Mouse (Mus musculus) spleen, embryonic (tissue): ENCODE measurements around the gene Tmem51.
"Not testable (repeated sequence)": the region's sequence is repeated elsewhere in the genome, so short reads cannot be mapped to it uniquely, and the experiment has no call there.

Experiments used
- CTCF ChIA-PET: fragments of 350-600 bp; sonication (Branson Sonifier 250); formaldehyde crosslinking; loops from one replicate; lab custom pipeline; 2022; lab: Charles Lee

Gene Tmem51

DNA sequence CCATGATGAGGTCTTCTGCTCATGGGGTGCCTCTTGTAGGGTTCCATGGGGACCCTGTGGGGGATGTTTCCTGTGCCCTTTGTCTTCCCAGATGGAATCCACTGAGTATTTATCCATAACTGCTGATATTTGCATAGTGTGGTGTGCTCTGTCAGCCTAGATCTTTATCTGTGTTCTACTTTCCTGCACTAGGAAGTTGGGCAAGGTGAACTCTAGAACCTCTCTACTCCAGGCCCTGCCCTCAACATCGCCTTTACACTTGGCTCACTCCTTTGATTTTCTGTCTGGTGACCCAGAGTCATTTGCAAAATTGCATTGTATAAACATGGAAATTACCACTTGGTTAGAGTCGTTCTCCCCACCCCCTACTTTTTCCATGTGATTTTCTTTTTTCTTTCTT lies 59.6 kb downstream of the Tmem51 start:
- CTCF ChIA-PET: no interaction called here

DNA sequence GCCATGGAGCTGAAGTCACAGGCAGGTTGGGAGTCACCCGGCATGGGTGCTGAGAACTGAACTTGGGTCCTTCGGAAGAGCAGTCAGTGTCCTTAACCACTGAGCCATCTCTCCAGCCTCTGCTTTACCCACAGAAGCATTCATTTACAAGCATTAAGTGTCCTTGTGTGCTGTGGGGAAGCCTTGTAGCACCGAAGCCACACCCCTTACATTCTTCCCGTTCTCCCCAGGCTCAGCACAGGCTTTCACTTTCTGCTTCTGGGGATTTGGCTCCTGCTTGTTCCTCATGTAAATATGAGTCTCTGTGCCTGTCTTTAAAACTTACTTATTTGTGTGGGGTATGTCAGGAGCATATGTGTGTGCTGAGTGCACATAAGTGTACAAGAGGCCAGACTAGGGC lies 60.9 kb downstream of the Tmem51 start:
- CTCF ChIA-PET: no interaction called here

DNA sequence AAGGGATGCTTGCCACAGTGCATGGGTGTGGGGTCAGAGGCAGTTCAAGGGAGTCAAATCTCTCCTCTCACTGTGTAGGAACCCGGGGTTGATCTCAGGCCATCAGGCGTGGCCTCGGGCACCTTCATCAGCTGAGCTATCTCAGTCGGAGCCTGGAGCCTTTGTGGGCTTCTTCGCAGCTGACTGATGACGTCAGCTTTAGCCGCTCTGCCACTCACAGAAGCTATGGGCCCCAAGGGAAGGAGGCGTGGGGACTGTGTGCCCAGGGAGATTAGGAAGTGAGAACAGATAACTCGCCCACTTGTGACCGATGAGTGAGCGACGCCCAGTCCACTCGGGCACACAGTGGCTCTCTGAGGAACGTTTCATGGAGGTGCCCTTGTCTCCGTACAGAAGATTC lies 66.4 kb downstream of the Tmem51 start:
- CTCF ChIA-PET: interaction anchor here (0.6 kb wide), 1 partner anchor 1231 kb away, joined by 5 read pairs; no protein-coding TSS in a partner anchor

DNA sequence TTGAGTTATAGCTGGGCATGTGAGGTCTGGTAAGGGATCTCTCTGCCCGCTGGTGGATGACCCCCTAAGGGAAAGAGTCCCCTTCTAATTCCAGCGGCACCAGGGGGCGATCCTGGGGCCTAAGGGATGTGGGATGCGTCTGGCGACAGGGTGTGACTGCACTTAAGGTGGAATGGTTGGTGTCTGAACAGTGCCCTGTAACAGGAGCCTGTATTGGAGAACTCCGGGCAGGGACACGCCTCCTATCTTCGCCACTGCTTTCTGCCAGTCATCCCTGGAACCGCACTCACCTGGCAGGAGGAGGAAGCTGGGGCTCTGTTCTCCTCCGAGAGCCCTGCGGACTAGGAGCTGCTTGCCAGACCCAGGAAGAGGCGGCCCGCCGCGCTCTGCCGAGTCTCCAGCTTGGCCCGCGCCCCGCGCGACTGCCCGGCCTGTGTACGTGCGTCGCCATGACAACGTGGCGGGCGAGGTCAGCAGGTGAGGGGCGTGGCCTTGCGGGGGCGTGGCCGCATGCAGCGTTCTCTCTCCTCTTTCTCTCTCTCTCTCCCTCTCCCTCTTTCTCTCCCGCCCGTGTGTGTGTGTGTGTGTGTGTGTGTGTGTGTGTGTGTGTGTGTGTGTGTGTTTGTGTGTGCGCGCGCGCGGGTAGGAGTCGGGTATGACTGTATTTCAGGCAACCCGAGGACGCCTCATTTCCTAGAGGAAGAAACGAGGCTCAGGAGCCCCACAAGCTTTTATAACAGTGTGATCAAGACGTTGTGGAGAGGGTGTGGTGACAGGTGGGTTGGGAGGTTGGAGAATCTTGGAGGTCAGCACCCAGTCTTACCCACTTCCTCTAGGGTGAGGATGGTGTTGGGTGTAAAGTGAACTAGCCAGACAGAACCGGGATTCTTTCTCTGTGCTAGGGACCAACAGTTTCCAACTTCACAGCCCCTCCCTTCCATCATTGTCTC lies 69.2 kb downstream of the Tmem51 start, which contains the start of gene Fhad1:
TSS of gene Fhad1 (minus strand) at position 424 of the 950 bp plus-strand sequence.
- CTCF ChIA-PET: interaction anchor here (1.0 kb wide), 1 partner anchor 10 kb away, joined by 4 read pairs; no protein-coding TSS in a partner anchor

DNA sequence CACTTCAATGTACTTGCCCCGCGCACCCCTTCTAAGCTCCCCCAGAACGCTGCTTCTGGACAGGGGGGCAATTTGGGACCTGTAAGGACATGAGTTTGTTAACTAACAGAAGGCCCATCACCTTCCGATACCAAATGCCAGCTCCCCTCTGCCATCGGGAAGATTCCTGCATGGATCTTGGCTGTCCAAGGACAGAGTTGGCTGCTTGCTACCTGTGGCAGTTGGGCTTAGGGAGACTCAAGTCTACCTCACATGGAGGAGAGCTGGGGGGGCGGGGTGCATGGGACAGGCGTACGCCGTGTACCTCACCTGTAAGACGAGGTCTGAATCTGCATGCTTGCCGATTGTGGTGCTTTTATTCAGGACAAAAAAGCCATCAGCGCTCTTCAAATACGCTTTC lies 72.9 kb downstream of the Tmem51 start:
- CTCF ChIA-PET: interaction anchor here (0.7 kb wide), 1 partner anchor 10 kb away, joined by 3 read pairs; no protein-coding TSS in a partner anchor

DNA sequence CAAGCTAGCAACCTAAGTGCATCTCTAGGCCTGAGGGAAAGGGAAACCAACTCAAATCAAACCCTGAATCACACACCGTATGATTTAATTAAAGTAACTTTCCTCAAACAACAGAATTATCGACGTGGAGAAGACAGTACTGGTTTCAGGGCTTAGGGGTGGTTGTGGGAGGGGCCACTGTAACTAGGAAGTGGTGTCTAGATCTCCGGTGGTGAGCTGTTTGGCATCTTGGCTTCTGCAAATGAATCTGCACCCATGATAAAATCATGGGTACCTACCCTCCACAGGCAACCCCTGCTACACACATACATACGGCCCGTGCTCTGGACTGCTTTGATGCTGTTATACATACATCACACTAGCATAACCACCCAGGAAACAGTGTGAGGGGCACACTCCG lies 73.7 kb downstream of the Tmem51 start:
- CTCF ChIA-PET: interaction anchor here (0.7 kb wide), 1 partner anchor 11 kb away, joined by 3 read pairs; no protein-coding TSS in a partner anchor

DNA sequence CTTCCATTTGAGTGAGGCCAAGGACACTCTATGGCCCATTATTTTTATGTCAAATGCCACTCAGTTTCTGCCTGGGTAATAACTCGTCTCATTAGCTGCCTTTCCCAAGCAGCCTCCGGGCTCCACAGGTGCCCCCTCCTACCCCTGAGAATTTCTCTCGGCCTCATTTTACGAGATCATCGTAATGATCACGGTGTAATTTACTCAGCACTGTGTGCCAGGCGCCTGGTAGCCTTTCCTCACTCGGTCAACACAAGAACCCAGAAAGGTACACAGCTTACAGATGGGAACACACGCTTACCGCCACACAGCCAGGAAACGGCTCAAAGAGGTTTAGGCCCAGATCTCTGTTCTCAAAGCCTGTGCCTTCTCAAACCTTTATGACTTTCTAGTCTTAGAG lies 75.9 kb downstream of the Tmem51 start:
- CTCF ChIA-PET: no interaction called here

DNA sequence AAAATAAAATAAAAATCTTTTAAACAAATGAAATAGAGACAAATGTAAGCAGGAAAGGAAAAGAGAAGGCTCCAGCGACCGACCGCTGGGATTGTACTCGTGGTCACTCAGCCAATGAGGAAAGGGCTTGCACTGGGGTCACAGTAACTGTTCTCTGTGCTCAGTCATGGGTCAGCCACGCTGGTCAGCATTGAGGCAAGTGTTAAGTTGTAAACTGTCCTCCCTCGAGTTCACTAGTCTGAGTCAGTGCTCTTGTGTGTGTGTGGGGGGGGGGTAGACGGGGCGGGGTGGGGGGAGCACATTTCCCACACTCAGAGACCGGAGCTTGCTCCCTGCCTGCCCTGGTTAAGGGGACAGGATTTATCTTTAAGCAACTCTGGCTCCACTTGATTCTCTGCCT lies 83.5 kb downstream of the Tmem51 start:
- CTCF ChIA-PET: no interaction called here

DNA sequence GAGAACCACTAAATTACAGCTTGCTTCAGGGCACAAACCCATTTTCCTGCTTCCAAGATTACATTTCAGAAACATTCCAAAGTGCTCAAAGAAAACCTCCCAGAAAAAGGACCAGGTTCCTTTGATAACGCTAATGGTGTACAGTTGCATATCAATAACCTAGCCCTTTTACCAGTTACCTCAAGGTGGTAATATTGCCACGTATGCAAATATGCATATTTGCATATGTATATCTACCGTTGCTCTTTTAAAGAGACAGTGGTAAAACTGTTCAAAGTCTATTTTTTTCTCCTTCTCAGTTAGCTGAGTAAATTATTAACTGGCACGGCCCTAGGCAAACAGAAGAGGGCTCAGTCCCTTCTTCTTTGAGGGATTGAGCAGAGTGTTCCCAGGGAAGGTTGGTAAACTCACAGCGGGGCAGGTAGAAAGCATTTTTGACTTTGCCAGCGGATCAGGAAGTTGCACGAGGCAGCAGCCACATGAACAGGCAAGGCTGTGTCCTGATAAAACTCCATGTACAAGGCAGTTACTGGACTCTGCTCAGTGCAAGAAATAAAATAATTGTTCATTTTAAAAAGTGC lies 84.5 kb downstream of the Tmem51 start:
- CTCF ChIA-PET: no interaction called here

DNA sequence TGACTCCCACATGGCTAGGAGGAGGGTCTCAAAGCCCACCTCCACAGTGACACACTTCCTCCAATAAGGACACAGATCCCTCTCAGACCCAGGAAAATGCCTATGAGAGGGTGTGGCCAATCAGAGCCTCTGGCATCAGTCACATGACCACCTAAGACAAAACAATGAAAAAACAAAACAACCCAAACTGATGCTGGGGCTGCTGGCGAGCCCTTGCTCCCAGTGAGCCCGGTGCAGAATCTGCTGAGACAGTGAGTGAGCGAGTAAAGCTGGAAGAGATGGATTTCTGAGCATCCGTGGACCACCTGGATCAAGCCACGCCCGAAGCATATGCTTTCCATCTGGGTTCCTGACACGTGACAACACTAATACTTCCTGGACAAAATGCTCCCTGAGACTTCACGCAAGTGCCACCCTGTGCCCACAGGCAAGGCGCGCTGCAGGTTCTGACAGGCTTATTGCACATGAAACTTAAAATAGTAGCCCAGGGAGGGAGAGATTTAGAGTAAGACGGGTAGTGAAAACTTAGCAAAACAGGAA lies 85.8 kb downstream of the Tmem51 start:
- CTCF ChIA-PET: no interaction called here

DNA sequence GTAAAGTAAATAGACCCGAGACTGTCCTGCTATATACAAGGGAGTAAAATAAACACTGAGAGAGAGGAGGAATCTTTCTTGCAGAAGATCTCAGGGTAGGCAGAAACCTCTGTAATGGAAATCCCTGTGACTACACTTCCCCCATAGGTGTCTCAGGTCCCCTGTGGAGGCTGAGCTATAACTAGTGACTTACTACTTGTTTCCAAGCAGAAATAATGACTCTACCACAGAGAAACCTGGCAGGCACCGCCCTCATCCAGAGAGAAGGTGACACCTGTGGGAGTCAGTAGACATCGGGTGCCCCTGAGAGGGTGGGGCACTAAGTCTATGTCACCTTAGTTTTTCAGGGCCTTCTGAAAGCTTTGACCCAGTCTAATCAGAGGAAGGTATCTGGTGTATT lies 87.2 kb downstream of the Tmem51 start:
- CTCF ChIA-PET: no interaction called here

DNA sequence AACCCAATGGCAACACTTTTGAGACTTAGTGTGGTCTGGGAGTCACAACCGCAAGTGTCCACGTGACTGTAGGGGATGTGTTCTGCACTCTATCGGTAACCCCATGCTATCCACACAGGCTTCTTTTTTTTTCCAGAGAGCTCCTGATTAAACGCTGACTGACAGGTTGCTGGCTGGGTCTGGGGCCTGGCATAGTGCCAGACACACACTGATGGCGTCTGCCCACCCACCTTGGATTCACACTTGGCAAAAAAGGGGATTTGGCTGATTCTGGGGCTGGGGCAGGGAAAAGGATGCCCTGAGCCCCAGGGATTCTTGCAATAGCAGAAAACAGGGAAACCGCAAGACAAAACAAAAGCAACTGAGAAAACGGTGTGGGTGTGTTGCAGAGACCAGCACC lies 88.0 kb downstream of the Tmem51 start:
- CTCF ChIA-PET: no interaction called here

DNA sequence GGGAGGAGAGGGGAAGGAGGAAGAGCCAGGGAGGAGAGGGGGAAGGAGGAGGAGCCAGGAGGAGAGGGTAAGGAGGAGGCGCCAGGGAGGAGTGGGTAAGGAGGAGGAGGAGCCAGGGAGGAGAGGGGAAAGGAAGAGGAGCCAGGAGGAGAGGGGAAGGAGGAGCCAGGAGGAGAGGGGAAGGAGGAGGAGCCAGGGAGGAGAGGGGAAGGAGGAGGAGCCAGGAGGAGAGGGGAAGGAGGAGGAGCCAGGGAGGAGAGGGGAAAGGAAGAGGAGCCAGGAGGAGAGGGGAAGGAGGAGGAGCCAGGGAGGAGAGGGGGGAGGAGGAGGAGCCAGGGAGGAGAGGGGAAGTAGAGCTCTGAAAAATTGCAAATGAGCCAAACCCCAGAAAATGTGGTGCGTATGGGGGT lies 90.0 kb downstream of the Tmem51 start:
- CTCF ChIA-PET: not testable (repeated sequence)

DNA sequence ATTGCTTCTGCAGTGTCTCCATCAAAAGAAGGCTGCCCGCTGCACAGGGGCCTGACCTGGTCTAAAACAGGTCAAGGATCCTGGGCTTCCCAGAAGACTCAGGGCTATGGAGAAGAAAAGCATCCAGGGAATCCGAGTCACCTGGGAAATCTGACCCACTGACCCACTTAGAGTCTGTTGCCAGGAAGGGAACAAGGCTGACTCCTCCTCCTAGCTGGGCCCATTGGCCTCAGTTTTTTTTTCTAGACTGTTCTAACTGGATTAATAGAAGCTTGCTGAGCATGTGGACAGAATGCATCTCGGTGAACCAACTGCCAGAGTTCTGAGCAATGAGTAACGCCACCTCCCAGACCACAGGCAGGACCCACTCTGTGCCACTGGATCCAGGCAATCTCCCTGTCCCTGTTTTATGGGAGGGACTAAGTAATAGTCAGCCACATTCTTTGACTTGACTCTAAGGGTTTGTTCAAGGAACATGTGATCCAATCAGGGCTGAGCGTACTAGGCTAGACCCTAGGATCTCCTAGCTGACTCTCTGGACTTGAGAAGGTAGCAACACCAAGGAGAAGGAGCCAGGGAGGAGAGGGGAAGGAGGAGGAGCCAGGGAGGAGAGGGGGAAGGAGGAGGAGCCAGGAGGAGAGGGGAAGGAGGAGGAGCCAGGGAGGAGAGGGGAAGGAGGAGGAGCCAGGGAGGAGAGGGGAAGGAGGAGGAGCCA lies 90.6 kb downstream of the Tmem51 start:
- CTCF ChIA-PET: no interaction called here

DNA sequence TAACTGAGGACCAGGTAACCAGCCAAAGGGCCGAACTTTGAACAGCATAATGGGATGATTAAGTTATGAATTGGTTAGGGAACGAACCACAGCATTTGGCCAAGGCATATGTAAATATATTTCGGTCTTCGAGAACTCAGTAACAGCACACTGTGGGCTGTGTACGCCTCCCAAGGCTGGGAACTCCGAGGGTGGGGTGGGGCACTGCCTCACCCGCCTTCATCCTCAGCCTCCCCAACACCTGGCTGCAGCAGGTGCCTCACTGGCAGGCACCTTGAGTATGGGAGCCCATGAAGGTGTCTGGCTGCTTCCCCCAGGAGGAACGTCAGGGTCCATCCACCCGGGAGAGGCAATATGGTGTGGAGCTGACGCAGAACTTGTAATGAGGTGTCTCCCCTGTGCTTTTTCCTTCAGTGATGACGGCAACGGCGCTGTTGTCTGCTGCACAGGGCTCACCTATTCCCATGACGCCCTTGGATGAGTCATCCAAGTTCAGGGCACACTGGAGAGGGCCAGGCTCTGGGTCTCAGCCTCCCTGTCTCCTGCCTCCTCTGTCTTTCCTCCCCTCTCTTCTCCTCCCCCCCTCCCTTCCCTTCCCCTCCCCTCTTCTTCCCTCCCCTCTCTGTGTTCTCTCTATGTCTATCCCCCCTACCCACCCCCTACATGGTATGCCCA lies 91.4 kb downstream of the Tmem51 start:
- CTCF ChIA-PET: no interaction called here

DNA sequence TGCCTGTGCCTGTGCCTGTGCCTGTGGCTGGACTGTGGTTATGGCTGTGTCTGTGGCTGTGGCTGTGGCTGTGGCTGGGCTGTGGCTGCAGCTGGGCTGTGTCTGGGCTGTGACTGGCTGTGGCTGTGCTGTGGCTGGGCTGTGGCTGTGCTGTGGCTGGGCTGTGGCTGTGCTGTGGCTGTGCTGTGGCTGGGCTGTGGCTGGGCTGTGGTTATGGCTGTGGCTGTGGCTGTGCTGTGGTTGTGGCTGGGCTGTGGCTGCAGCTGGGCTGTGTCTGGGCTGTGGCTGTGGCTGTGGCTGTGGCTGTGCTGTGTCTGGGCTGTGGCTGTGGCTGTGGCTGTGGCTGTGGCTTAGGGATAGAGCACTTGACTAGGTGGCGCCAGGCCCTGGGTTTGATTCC lies 95.9 kb downstream of the Tmem51 start:
- CTCF ChIA-PET: no interaction called here

DNA sequence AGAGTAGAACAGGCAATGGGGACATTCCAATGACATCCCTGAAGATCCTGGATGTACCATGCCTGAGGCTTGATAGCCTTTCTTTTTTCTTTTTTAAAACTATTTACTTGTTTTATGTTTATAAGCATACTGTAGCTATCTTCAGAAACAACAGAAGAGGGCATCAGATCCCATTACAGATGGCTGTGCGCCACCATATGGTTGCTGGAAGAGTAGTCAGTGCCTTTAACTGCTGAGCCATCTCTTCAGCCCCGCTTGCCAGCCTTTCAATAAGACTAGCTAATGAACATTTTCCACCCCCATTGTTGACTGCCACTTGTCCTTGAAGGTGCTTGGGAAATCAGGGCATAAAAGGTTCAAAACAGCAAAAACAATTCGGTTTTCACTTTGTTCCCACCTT lies 100.4 kb downstream of the Tmem51 start:
- CTCF ChIA-PET: no interaction called here

DNA sequence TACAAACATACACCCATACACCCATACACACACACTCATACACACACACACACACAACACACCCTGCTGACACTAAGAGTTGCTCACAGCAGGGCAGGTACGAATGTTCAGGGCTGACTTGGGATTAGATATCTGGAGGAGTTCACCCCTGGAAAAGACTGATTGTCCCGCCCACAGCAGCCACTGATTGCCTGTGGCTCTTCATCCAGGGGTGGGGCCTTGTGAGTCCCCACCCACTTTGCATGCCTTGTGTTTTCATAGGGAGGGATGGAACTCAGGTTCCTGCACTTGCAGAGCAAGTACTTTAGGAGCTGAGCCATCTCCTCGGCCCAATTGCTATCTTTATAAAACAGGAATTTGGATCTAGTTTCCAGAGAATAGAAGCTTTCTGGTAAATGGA lies 102.6 kb downstream of the Tmem51 start:
- CTCF ChIA-PET: no interaction called here
